Mouse (Mus musculus) brain, embryonic 14.5 days (tissue): ENCODE data around the gene Xpnpep2.
A peak's percentile ranks its signal among the peaks of the same experiment; 100 is the strongest.

Source experiments
- CTCF ChIP-seq: fragments of 200-500 bp; IDR thresholded peaks from 2 replicates; pipeline ENCODE4 v1.5.1; 2012; ENCODE audit warnings: inconsistent platforms, mild to moderate bottlenecking, moderate library complexity, borderline replicate concordance; ENCODE audit not compliant: insufficient read depth, insufficient read length; ENCODE audit errors: extremely low read depth
- POLR2A ChIP-seq: fragments of 200-500 bp; IDR thresholded peaks from 2 replicates; pipeline ENCODE4 v1.6.1; 2012; ENCODE audit warnings: mild to moderate bottlenecking, inconsistent platforms, borderline replicate concordance; ENCODE audit not compliant: poor library complexity, insufficient read depth, insufficient read length, severe bottlenecking; ENCODE audit errors: extremely low read depth

- TF ChIP-seq CTCF = peak; percentile 42; the same call in 1 of the 2 replicates
- TF ChIP-seq POLR2A = no peak
These were observed 8.7 kb upstream of the Xpnpep2 start for GRCm38 (mm10) chrX:48099871-48100270.
